Mouse (Mus musculus): ENCODE results near the gene Phf2. TPM values are rescaled to one million over a fixed set of nuclear protein-coding genes. Genes with fewer than 3 reads are reported as not detected.

The Phf2 gene
- polyA plus RNA-seq, 1 experiment from 2014 or later: 3.5 TPM

GRCm38 (mm10) chr13:48852859-48853258, 18.1 kb downstream of the Phf2 start:
- peak; percentile 72 for TF ChIP-seq CTCF (IDR thresholded peaks at IDR 0.05; ENCODE audit: low read depth)
- Histone ChIP-seq H3K27me3 (replicated peaks; ENCODE audit: control insufficient read depth, insufficient read depth, low read length) (no peaks in the 10 kb centered on the region), H3K9ac (ENCODE audit: low read depth, low read length) (peak overlapping the region; percentile 26; the same call in 1 of the 2 replicates), H3K4me1 (replicated peaks; ENCODE audit: control insufficient read depth, insufficient read depth, low read length) (peaks cover 24% of the 10 kb centered on the region; the same call in 1 of the 2 replicates), H3K36me3 (ENCODE audit: control insufficient read depth, insufficient read depth) (no peaks in the 10 kb centered on the region), H3K4me3 (ENCODE audit: low read depth, low read length) (no peak overlapping the region), H3K27ac (ENCODE audit: low read depth, low read length) (peak overlapping the region; percentile 68; the same call in 1 of the 2 replicates), H3K9me3 (ENCODE audit: control insufficient read depth) (no peaks in the 10 kb centered on the region), H3K4me2 (replicated peaks; ENCODE audit: low read depth) (no peak overlapping the region)
- ATAC-seq: no peak
- WGBS: 36% methylated on average over 3 of the region's 3 CpGs

DNA sequence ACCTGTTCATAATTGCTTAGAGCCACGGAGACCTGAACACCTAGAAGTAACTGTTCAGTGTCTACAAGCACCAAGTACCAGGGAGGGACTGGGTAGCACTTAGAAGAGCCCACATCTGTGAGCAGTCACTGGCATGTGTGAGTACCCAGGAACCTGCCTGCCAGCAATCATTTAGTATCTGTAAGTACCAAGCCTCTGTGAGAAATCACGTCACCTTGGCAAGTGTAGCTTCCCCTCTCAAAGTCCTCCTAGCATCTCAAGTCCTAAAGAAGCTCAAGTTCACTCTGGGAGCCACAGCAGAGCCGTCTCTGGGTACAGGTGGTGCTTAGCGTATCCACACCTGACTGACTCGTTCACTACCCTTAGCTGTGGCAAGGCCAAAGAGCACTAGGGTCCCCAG, 19.2 kb downstream of the Phf2 start:
- TF ChIP-seq CTCF (IDR thresholded peaks at IDR 0.05; ENCODE audit: low read depth): no peak
- Histone ChIP-seq H3K27me3 (replicated peaks; ENCODE audit: control insufficient read depth, insufficient read depth, low read length) (no peaks in the 10 kb centered on the region), H3K4me1 (replicated peaks; ENCODE audit: control insufficient read depth, insufficient read depth, low read length) (peaks cover 20% of the 10 kb centered on the region; the same call in 1 of the 2 replicates), H3K9me3 (ENCODE audit: control insufficient read depth) (no peaks in the 10 kb centered on the region), H3K9ac (ENCODE audit: low read depth, low read length) (no peak overlapping the region), H3K36me3 (ENCODE audit: control insufficient read depth, insufficient read depth) (no peaks in the 10 kb centered on the region), H3K4me3 (ENCODE audit: low read depth, low read length) (no peak overlapping the region), H3K27ac (ENCODE audit: low read depth, low read length) (peak overlapping the region; percentile 66), H3K4me2 (replicated peaks; ENCODE audit: low read depth) (no peak overlapping the region)
- whole genome bisulfite sequencing: 66% methylated on average over 5 of the region's 5 CpGs
- no peak for ATAC-seq

- no peak overlapping the region for H3K4me3 ChIP-seq (ENCODE audit: low read depth, low read length)
- ATAC-seq: no peak
- WGBS: 78% methylated on average over 8 of the region's 8 CpGs
- no peaks in the 10 kb centered on the region for H3K9me3 ChIP-seq (ENCODE audit: control insufficient read depth)
- no peak overlapping the region for H3K4me2 ChIP-seq (replicated peaks; ENCODE audit: low read depth)
- TF ChIP-seq CTCF (IDR thresholded peaks at IDR 0.05; ENCODE audit: low read depth): no peak
- H3K27ac ChIP-seq (ENCODE audit: low read depth, low read length): no peak overlapping the region
- H3K36me3 ChIP-seq (ENCODE audit: control insufficient read depth, insufficient read depth): no peaks in the 10 kb centered on the region
- H3K27me3 ChIP-seq (replicated peaks; ENCODE audit: control insufficient read depth, insufficient read depth, low read length): no peaks in the 10 kb centered on the region
- no peak overlapping the region for H3K9ac ChIP-seq (ENCODE audit: low read depth, low read length)
- peaks cover 20% of the 10 kb centered on the region; the same call in 1 of the 2 replicates for H3K4me1 ChIP-seq (replicated peaks; ENCODE audit: control insufficient read depth, insufficient read depth, low read length)
Measured at GRCm38 (mm10) chr13:48850771-48851170, 20.1 kb downstream of the Phf2 start.

DNA sequence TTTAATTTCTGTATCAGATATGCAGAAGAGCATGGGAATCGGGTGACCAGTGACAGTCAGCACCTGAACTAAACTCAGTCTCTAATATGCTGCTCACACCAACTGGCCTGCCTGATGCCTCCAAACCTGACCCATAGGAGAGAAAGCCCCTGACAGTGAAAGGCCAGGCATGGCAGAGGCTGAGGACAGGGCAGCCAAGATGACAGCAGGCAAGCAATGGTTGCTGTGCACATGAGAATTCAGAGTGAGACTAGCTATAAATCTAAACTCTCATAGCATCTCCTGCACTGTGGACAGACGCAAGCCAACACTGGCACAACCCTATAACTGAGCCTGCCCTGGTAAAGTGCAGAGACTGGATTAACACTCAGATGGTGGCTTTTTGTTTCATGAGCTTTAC, 20.6 kb downstream of the Phf2 start:
- 80% methylated on average over 2 of the region's 2 CpGs for WGBS
- peaks cover 20% of the 10 kb centered on the region; the same call in 1 of the 2 replicates for H3K4me1 ChIP-seq (replicated peaks; ENCODE audit: control insufficient read depth, insufficient read depth, low read length)
- no peak for ATAC-seq

GRCm38 (mm10) chr13:48849155-48849554, 21.8 kb downstream of the Phf2 start:
- Histone ChIP-seq H3K4me3 (ENCODE audit: low read depth, low read length) (no peak overlapping the region), H3K4me2 (replicated peaks; ENCODE audit: low read depth) (no peak overlapping the region), H3K36me3 (ENCODE audit: control insufficient read depth, insufficient read depth) (no peaks in the 10 kb centered on the region), H3K9me3 (ENCODE audit: control insufficient read depth) (no peaks in the 10 kb centered on the region), H3K27me3 (replicated peaks; ENCODE audit: control insufficient read depth, insufficient read depth, low read length) (no peaks in the 10 kb centered on the region), H3K4me1 (replicated peaks; ENCODE audit: control insufficient read depth, insufficient read depth, low read length) (peaks cover 18% of the 10 kb centered on the region; the same call in 1 of the 2 replicates), H3K9ac (ENCODE audit: low read depth, low read length) (no peak overlapping the region), H3K27ac (ENCODE audit: low read depth, low read length) (no peak overlapping the region)
- WGBS: 29% methylated on average over 3 of the region's 3 CpGs
- no peak for ATAC-seq
- no peak for TF ChIP-seq CTCF (IDR thresholded peaks at IDR 0.05; ENCODE audit: low read depth)

More for the DNA sequence above, 20.6 kb downstream of the Phf2 start:
- Histone ChIP-seq H3K9me3 (ENCODE audit: control insufficient read depth) (no peaks in the 10 kb centered on the region), H3K27ac (ENCODE audit: low read depth, low read length) (no peak overlapping the region), H3K36me3 (ENCODE audit: control insufficient read depth, insufficient read depth) (no peaks in the 10 kb centered on the region), H3K4me2 (replicated peaks; ENCODE audit: low read depth) (no peak overlapping the region), H3K27me3 (replicated peaks; ENCODE audit: control insufficient read depth, insufficient read depth, low read length) (no peaks in the 10 kb centered on the region), H3K9ac (ENCODE audit: low read depth, low read length) (no peak overlapping the region), H3K4me3 (ENCODE audit: low read depth, low read length) (no peak overlapping the region)
- no peak for TF ChIP-seq CTCF (IDR thresholded peaks at IDR 0.05; ENCODE audit: low read depth)

- 39% methylated on average over 4 of the region's 4 CpGs for WGBS
- no peak for ATAC-seq
- TF ChIP-seq CTCF (IDR thresholded peaks at IDR 0.05; ENCODE audit: low read depth): peak; percentile 13; the same call in 1 of the 2 replicates
Measured at GRCm38 (mm10) chr13:48845308-48845707, 25.6 kb downstream of the Phf2 start.

DNA sequence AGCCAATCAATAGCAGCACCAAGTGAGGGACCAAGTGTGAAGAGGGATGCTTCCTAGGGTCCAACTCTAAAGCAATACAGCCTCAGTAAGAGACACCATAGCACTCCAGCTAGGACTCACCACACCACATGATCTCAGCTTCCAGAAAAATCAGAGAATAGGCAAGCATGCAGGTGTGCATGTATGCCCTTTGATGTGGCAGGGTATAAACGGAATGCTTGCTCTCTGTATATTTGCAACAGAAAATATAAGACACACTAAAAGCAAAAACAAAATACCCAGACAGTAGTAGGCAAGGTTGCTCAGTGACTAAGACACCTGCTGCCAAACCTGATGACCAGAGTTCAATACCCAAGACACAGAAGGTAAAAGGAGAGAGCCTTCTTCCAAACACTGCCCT, 27.4 kb downstream of the Phf2 start:
- Histone ChIP-seq H3K9ac (ENCODE audit: low read depth, low read length) (no peak overlapping the region), H3K4me1 (replicated peaks; ENCODE audit: control insufficient read depth, insufficient read depth, low read length) (no peaks in the 10 kb centered on the region), H3K27me3 (replicated peaks; ENCODE audit: control insufficient read depth, insufficient read depth, low read length) (no peaks in the 10 kb centered on the region), H3K4me3 (ENCODE audit: low read depth, low read length) (no peak overlapping the region), H3K4me2 (replicated peaks; ENCODE audit: low read depth) (no peak overlapping the region), H3K9me3 (ENCODE audit: control insufficient read depth) (no peaks in the 10 kb centered on the region), H3K27ac (ENCODE audit: low read depth, low read length) (no peak overlapping the region), H3K36me3 (ENCODE audit: control insufficient read depth, insufficient read depth) (no peaks in the 10 kb centered on the region)
- no peak for TF ChIP-seq CTCF (IDR thresholded peaks at IDR 0.05; ENCODE audit: low read depth)
- ATAC-seq: no peak
- 89% methylated on average over 1 of the region's 1 CpGs for WGBS

More at GRCm38 (mm10) chr13:48845308-48845707, 25.6 kb downstream of the Phf2 start:
- no peaks in the 10 kb centered on the region for H3K27me3 ChIP-seq (replicated peaks; ENCODE audit: control insufficient read depth, insufficient read depth, low read length)
- no peak overlapping the region for H3K4me2 ChIP-seq (replicated peaks; ENCODE audit: low read depth)
- H3K4me1 ChIP-seq (replicated peaks; ENCODE audit: control insufficient read depth, insufficient read depth, low read length): no peaks in the 10 kb centered on the region
- no peak overlapping the region for H3K9ac ChIP-seq (ENCODE audit: low read depth, low read length)
- H3K27ac ChIP-seq (ENCODE audit: low read depth, low read length): no peak overlapping the region
- no peaks in the 10 kb centered on the region for H3K9me3 ChIP-seq (ENCODE audit: control insufficient read depth)
- H3K36me3 ChIP-seq (ENCODE audit: control insufficient read depth, insufficient read depth): no peaks in the 10 kb centered on the region
- H3K4me3 ChIP-seq (ENCODE audit: low read depth, low read length): no peak overlapping the region

Data from intestine, postnatal 0 days (tissue).